Mouse (Mus musculus) forebrain, embryonic 10.5 days (tissue): ENCODE results near the gene Ap2m1. TPM values are rescaled to one million over a fixed set of nuclear protein-coding genes. Genes with fewer than 3 reads are reported as not detected.
"Not testable (repeated sequence)": the region's sequence is repeated elsewhere in the genome, so short reads cannot be mapped to it uniquely, and the experiment has no call there.

Experiments
- DNase-seq: peaks from one replicate; pipeline ENCODE4 v3.0.0-alpha.2; 2017; ENCODE audit warnings: low spot score; ENCODE audit errors: extremely low spot score
- H3K27ac ChIP-seq: fragments of 300-500 bp; sonication (generic); 2 replicates; pipeline ENCODE4 v1.5.1; 2016; ENCODE audit warnings: mild to moderate bottlenecking
- H3K27me3 ChIP-seq: fragments of 300-500 bp; sonication (generic); 2 replicates; pipeline ENCODE4 v1.6.1; 2016; ENCODE audit warnings: mild to moderate bottlenecking; ENCODE audit not compliant: poor library complexity, severe bottlenecking
- H3K36me3 ChIP-seq: fragments of 300-500 bp; sonication (generic); replicated peaks from 2 replicates; pipeline ENCODE4 v1.6.1; 2016; ENCODE audit warnings: mild to moderate bottlenecking, moderate library complexity
- H3K4me1 ChIP-seq: fragments of 300-500 bp; sonication (generic); 2 replicates; pipeline ENCODE4 v1.6.1; 2016
- H3K4me3 ChIP-seq: fragments of 300-500 bp; sonication (generic); 2 replicates; pipeline ENCODE4 v1.5.1; 2016; ENCODE audit warnings: mild to moderate bottlenecking, moderate library complexity
- H3K9me3 ChIP-seq: fragments of 300-500 bp; sonication (generic); 2 replicates; pipeline ENCODE4 v1.6.1; 2016; ENCODE audit warnings: mild to moderate bottlenecking, moderate library complexity
- WGBS: fragments of 180-500 bp; shearing (Covaris S2); methylation state at CpG from one replicate; pipeline ENCODE4 v1.1.7; 2016; 5-methylcytosine and 5-hydroxymethylcytosine counted together
- polyA plus RNA-seq: library from polyadenylated mRNA; unstranded; fragments of >200 nt; fragmentation: Nextera tagmentation; extraction: Ambion mirVana; gene quantifications from 2 replicates; pipeline ENCODE4 v1.2.1, GENCODE M21; 2016

Gene Ap2m1
- 628 and 638 TPM in 2 replicates for polyA plus RNA-seq

- Histone ChIP-seq H3K36me3 (peaks cover 71% of the 10 kb centered on the region), H3K4me1 (peaks cover 27% of the 10 kb centered on the region), H3K4me3 (peak within 1 kb of the TSS; percentile 94), H3K9me3 (no peaks in the 10 kb centered on the region), H3K27me3 (no peaks in the 10 kb centered on the region), H3K27ac (peak within 1 kb of the TSS; percentile 95)
- peak; percentile 96 for DNase-seq
- WGBS = under 1% methylated on average over 52 of the region's 52 CpGs
Measured at GRCm38 (mm10) chr16:20535296-20536080, at the start of gene Ap2m1. Ap2m1 (plus strand) TSS chr16:20535478.

- 79% methylated on average over 3 of the region's 3 CpGs for WGBS
- Histone ChIP-seq H3K9me3 (no peaks in the 10 kb centered on the region), H3K27me3 (no peaks in the 10 kb centered on the region), H3K4me3 (no peak overlapping the region), H3K27ac (no peak overlapping the region), H3K4me1 (no peaks in the 10 kb centered on the region), H3K36me3 (no peaks in the 10 kb centered on the region)
- no peak for DNase-seq
Measured at GRCm38 (mm10) chr16:20486048-20486447, 49.2 kb upstream of the Ap2m1 start.

GRCm38 (mm10) chr16:20488151-20488550 is 47.1 kb upstream of the Ap2m1 start:
- H3K27ac ChIP-seq = no peak overlapping the region
- H3K4me1 ChIP-seq = no peaks in the 10 kb centered on the region
- no peak for DNase-seq
- no peaks in the 10 kb centered on the region for H3K27me3 ChIP-seq
- H3K4me3 ChIP-seq = no peak overlapping the region
- no peaks in the 10 kb centered on the region for H3K36me3 ChIP-seq
- no peaks in the 10 kb centered on the region for H3K9me3 ChIP-seq
- 89% methylated on average over 1 of the region's 1 CpGs for WGBS

- not testable (repeated sequence) for H3K4me3 ChIP-seq, H3K36me3 ChIP-seq, H3K4me1 ChIP-seq, H3K27ac ChIP-seq, H3K27me3 ChIP-seq, DNase-seq, H3K9me3 ChIP-seq
- WGBS = 88% methylated on average over 9 of the region's 9 CpGs
Measured at GRCm38 (mm10) chr16:20488751-20489150, 46.5 kb upstream of the Ap2m1 start.

GRCm38 (mm10) chr16:20489233-20489632 is 46.0 kb upstream of the Ap2m1 start:
- 93% methylated on average over 2 of the region's 2 CpGs for WGBS
- no peaks in the 10 kb centered on the region for H3K36me3 ChIP-seq
- H3K27ac ChIP-seq = no peak overlapping the region
- H3K9me3 ChIP-seq = no peaks in the 10 kb centered on the region
- H3K4me1 ChIP-seq = no peaks in the 10 kb centered on the region
- no peak overlapping the region for H3K4me3 ChIP-seq
- DNase-seq = no peak
- H3K27me3 ChIP-seq = no peaks in the 10 kb centered on the region

GRCm38 (mm10) chr16:20490581-20490980 is 44.7 kb upstream of the Ap2m1 start:
- Histone ChIP-seq H3K9me3 (no peaks in the 10 kb centered on the region), H3K27me3 (no peaks in the 10 kb centered on the region), H3K36me3 (no peaks in the 10 kb centered on the region), H3K27ac (no peak overlapping the region), H3K4me1 (no peaks in the 10 kb centered on the region), H3K4me3 (no peak overlapping the region)
- WGBS = 58% methylated on average over 2 of the region's 2 CpGs
- no peak for DNase-seq

GRCm38 (mm10) chr16:20491301-20491700 is 44.0 kb upstream of the Ap2m1 start:
- DNase-seq = no peak
- Histone ChIP-seq H3K4me3 (no peak overlapping the region), H3K27me3 (no peaks in the 10 kb centered on the region), H3K27ac (no peak overlapping the region), H3K9me3 (no peaks in the 10 kb centered on the region), H3K36me3 (no peaks in the 10 kb centered on the region), H3K4me1 (no peaks in the 10 kb centered on the region)
- 87% methylated on average over 2 of the region's 2 CpGs for WGBS

- H3K27ac ChIP-seq = no peak overlapping the region
- no peak overlapping the region for H3K4me3 ChIP-seq
- no peak for DNase-seq
- 83% methylated on average over 2 of the region's 2 CpGs for WGBS
- no peaks in the 10 kb centered on the region for H3K9me3 ChIP-seq
- peaks cover 16% of the 10 kb centered on the region for H3K4me1 ChIP-seq
- no peaks in the 10 kb centered on the region for H3K36me3 ChIP-seq
- H3K27me3 ChIP-seq = peaks cover 15% of the 10 kb centered on the region
Measured at GRCm38 (mm10) chr16:20493452-20493851, 41.8 kb upstream of the Ap2m1 start.

- H3K4me1 ChIP-seq = peaks cover 26% of the 10 kb centered on the region
- no peak overlapping the region for H3K27ac ChIP-seq
- H3K4me3 ChIP-seq = peak overlapping the region; percentile 48
- H3K9me3 ChIP-seq = no peaks in the 10 kb centered on the region
- peaks cover 19% of the 10 kb centered on the region for H3K36me3 ChIP-seq
- DNase-seq = peak; percentile 46
- peaks cover 15% of the 10 kb centered on the region for H3K27me3 ChIP-seq
- 23% methylated on average over 25 of the region's 25 CpGs for WGBS
Measured at GRCm38 (mm10) chr16:20496671-20497600, 38.3 kb upstream of the Ap2m1 start.

GRCm38 (mm10) chr16:20497980-20498676 is 37.1 kb upstream of the Ap2m1 start:
- Histone ChIP-seq H3K4me1 (peaks cover 26% of the 10 kb centered on the region), H3K9me3 (no peaks in the 10 kb centered on the region), H3K27me3 (peaks cover 15% of the 10 kb centered on the region), H3K4me3 (peak overlapping the region; percentile 86), H3K36me3 (peaks cover 31% of the 10 kb centered on the region), H3K27ac (peak overlapping the region; percentile 93; the same call in 1 of the 2 replicates)
- WGBS = 15% methylated on average over 16 of the region's 16 CpGs
- peak; percentile 15 for DNase-seq

- peaks cover 26% of the 10 kb centered on the region for H3K4me1 ChIP-seq
- WGBS = under 1% methylated on average over 49 of the region's 49 CpGs
- peaks cover 15% of the 10 kb centered on the region for H3K27me3 ChIP-seq
- H3K4me3 ChIP-seq = peak within 1 kb of the TSS; percentile 86
- peaks cover 39% of the 10 kb centered on the region for H3K36me3 ChIP-seq
- no peaks in the 10 kb centered on the region for H3K9me3 ChIP-seq
- peak; percentile 88 for DNase-seq
- H3K27ac ChIP-seq = peak within 1 kb of the TSS; percentile 93
Measured at GRCm38 (mm10) chr16:20498677-20499475, 36.4 kb upstream of the Ap2m1 start, which contains the start of gene Eif2b5. Eif2b5 (plus strand) TSS chr16:20498817.

- 97% methylated on average over 8 of the region's 8 CpGs for WGBS
- Histone ChIP-seq H3K4me1 (no peaks in the 10 kb centered on the region), H3K27me3 (no peaks in the 10 kb centered on the region), H3K4me3 (no peak overlapping the region), H3K9me3 (no peaks in the 10 kb centered on the region), H3K36me3 (peaks cover 100% of the 10 kb centered on the region), H3K27ac (no peak overlapping the region)
- DNase-seq = no peak
Measured at GRCm38 (mm10) chr16:20506000-20506399, 29.3 kb upstream of the Ap2m1 start.
